Mouse (Mus musculus) spleen, postnatal 0 days (tissue): Measurements from ENCODE around the gene Mill1. TPM values are rescaled to one million over a fixed set of nuclear protein-coding genes. Genes with fewer than 3 reads are reported as not detected.

Experiments used
- polyA plus RNA-seq: library from polyadenylated mRNA; unstranded; fragments of >200 nt; fragmentation: Nextera tagmentation; extraction: Ambion mirVana; gene quantifications from 2 replicates; pipeline ENCODE4 v1.2.1, GENCODE M21; 2015

Mill1 gene
- not detected in 2 replicates for polyA plus RNA-seq

DNA sequence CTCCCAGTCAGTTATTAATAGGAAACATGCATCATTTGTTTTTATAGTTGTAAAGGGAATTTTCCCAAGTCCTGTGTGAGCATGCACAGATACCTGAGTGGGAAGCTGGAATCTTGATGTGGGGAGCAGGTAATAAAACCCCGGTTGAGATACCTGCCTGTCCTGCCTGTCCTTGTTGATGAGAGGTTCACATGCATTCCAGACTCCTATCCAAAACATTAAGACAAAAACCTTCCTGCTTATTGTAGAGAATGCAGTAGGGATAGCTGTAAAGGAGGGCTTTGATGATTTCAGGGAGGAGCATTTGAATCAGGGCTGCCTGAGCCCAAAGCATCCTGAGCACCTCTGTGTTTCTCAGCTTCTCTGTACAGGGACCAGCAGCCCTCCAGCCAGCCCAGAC is at the start of gene Mill1:
Gene Mill1, plus strand, starts transcription at position 301 of the 400 bp plus-strand sequence.

Other genes starting within 250 kb of the Mill1 start
- gene Ceacam13, start 235.5 kb upstream of the Mill1 start, polyA plus RNA-seq: not detected in 2 replicates
- not detected in 2 replicates for gene Ceacam12, start 179.4 kb upstream of the Mill1 start, polyA plus RNA-seq
- not detected in 2 replicates for gene Igfl3, start 68.9 kb upstream of the Mill1 start, polyA plus RNA-seq
- not detected in 2 replicates for gene Psg18, start 109.7 kb downstream of the Mill1 start, polyA plus RNA-seq
- gene Psg28, start 186.7 kb downstream of the Mill1 start, polyA plus RNA-seq: not detected in 2 replicates
- gene Psg26, start 238.8 kb downstream of the Mill1 start, polyA plus RNA-seq: not detected in 2 replicates